Mouse (Mus musculus) olfactory bulb, adult 2 months (tissue): Measurements from ENCODE around the gene Slc22a4.

Experiments
- CTCF ChIP-seq: fragments of 200-500 bp; IDR thresholded peaks from 2 replicates; pipeline ENCODE4 v1.5.1; 2012; ENCODE audit warnings: low read depth, mild to moderate bottlenecking, low read length, moderate library complexity; ENCODE audit not compliant: insufficient read depth
- POLR2A ChIP-seq: fragments of 200-500 bp; IDR thresholded peaks from 2 replicates; pipeline ENCODE4 v1.6.1; 2012; ENCODE audit warnings: mild to moderate bottlenecking, low read depth, low read length, moderate library complexity; ENCODE audit not compliant: insufficient read depth

- TF ChIP-seq POLR2A (no peak), CTCF (no peak)
These were observed 29.5 kb upstream of the Slc22a4 start for GRCm38 (mm10) chr11:54057428-54057827.
